Mouse (Mus musculus) thymus, postnatal 10 days (tissue): ENCODE data around the gene Scaf11.
"Not testable (repeated sequence)": the region's sequence is repeated elsewhere in the genome, so short reads cannot be mapped to it uniquely, and the experiment has no call there.

Source experiments
- DNase-seq, 2 experiments: peaks; one replicate each; pipeline ENCODE4 v3.0.0; 2021; ENCODE audit warnings: low spot score in 2 of 2

Scaf11 gene

GRCm38 (mm10) chr15:96460730-96461540 is at the start of gene Scaf11:
Gene Scaf11, minus strand, starts transcription at chr15:96460843.
- DNase-seq = peak; percentile 91 to 97

GRCm38 (mm10) chr15:96507097-96507840 is 46.6 kb upstream of the Scaf11 start:
- DNase-seq = peak; percentile 25 to 69

- peak; percentile 47 to 56 for DNase-seq
These were observed 37.0 kb upstream of the Scaf11 start for GRCm38 (mm10) chr15:96497646-96498045.

- no peak for DNase-seq
These were observed 33.6 kb upstream of the Scaf11 start for GRCm38 (mm10) chr15:96494279-96494678.

GRCm38 (mm10) chr15:96493573-96493972 is 32.9 kb upstream of the Scaf11 start:
- no peak for DNase-seq

GRCm38 (mm10) chr15:96492919-96493318 is 32.3 kb upstream of the Scaf11 start:
- DNase-seq = not testable (repeated sequence)

GRCm38 (mm10) chr15:96491861-96492641 is 31.4 kb upstream of the Scaf11 start:
- no peak for DNase-seq

GRCm38 (mm10) chr15:96491421-96491820 is 30.8 kb upstream of the Scaf11 start:
- no peak for DNase-seq

GRCm38 (mm10) chr15:96490123-96490522 is 29.5 kb upstream of the Scaf11 start:
- no peak for DNase-seq

- DNase-seq = peak in 1 of 2 experiments; percentile 23
These were observed 28.5 kb upstream of the Scaf11 start for GRCm38 (mm10) chr15:96488941-96489786.

GRCm38 (mm10) chr15:96487066-96487698 is 26.5 kb upstream of the Scaf11 start:
- DNase-seq = no peak

- no peak for DNase-seq
These were observed 20.2 kb upstream of the Scaf11 start for GRCm38 (mm10) chr15:96480822-96481221.

GRCm38 (mm10) chr15:96478006-96478405 is 17.4 kb upstream of the Scaf11 start:
- no peak for DNase-seq

GRCm38 (mm10) chr15:96476359-96476758 is 15.7 kb upstream of the Scaf11 start:
- peak; percentile 66 to 92 for DNase-seq

GRCm38 (mm10) chr15:96475571-96475972 is 14.9 kb upstream of the Scaf11 start:
- DNase-seq = no peak

- DNase-seq = no peak
These were observed 13.8 kb upstream of the Scaf11 start for GRCm38 (mm10) chr15:96474325-96474955.

- DNase-seq = no peak
These were observed 13.3 kb upstream of the Scaf11 start for GRCm38 (mm10) chr15:96473920-96474319.

- no peak for DNase-seq
These were observed 7.7 kb upstream of the Scaf11 start for GRCm38 (mm10) chr15:96468316-96468715.

GRCm38 (mm10) chr15:96467844-96468243 is 7.2 kb upstream of the Scaf11 start:
- no peak for DNase-seq

- no peak for DNase-seq
These were observed 5.8 kb upstream of the Scaf11 start for GRCm38 (mm10) chr15:96466362-96466903.
